ENCODE assay signal across 20 mouse cellular contexts in the genomic region with DNA sequence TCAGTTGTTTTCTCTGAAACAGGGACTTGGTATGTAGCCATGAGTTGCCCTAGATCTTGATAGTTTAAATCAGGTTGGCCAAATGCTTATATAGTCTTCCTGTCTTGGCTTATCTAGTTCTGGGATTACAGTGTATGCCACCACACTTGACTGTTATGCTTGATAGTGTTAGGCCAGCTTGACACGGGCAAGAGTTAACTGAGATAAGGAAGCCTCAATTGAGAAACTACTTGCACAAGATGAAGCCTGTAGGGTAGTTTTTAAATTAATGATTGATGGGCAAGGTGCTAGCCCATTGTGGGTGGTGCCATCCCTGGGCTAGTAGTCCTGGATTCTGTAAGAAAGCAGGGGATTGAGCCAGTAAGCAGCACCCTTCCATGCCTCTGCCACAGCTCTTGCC. TPM values are rescaled to one million over a fixed set of nuclear protein-coding genes. Genes with fewer than 3 reads are reported as not detected.
DNase-seq lines count a peak whose midpoint lies in the region; ATAC-seq and TF ChIP-seq lines count a peak whose summit lies in the region.
"Had no signal": no experiment of that assay in that cellular context is flagged by ENCODE, and none has a peak within 500 bp of the region (broad histone marks: within the 10 kb centered on the region; RNA-seq: fewer than 3 reads in every experiment).

No protein-coding gene starts in this region.

- WGBS in intestine, postnatal 0 days: 48% methylated on average over 1 of the region's 1 CpGs
- 59% methylated on average over 1 of the region's 1 CpGs for WGBS in intestine, embryonic 15.5 days
- 0% methylated on average over 1 of the region's 1 CpGs for WGBS in liver, embryonic 15.5 days (ENCODE audit: insufficient replicate concordance)

- no peaks in the 10 kb centered on the region for H3K4me1 ChIP-seq in intestine, postnatal 0 days (replicated peaks; ENCODE audit: control insufficient read depth, insufficient read depth, low read length)
- peaks cover 18% of the 10 kb centered on the region for H3K4me1 ChIP-seq in intestine, embryonic 15.5 days (replicated peaks)
- H3K4me1 ChIP-seq in liver, embryonic 15.5 days (replicated peaks): peaks cover 57% of the 10 kb centered on the region

- peaks cover 21% of the 10 kb centered on the region for H3K36me3 ChIP-seq in intestine, postnatal 0 days (ENCODE audit: control insufficient read depth, insufficient read depth)
- H3K36me3 ChIP-seq in intestine, embryonic 15.5 days: peaks cover 12% of the 10 kb centered on the region
- peaks cover 35% of the 10 kb centered on the region for H3K36me3 ChIP-seq in liver, embryonic 15.5 days (replicated peaks)

- H3K4me3 ChIP-seq in intestine, postnatal 0 days (ENCODE audit: low read depth, low read length): no peak overlapping the region
- no peak overlapping the region for H3K4me3 ChIP-seq in intestine, embryonic 15.5 days (replicated peaks)
- H3K4me3 ChIP-seq in liver, embryonic 15.5 days (replicated peaks): peak overlapping the region; percentile 16; the same call in 1 of the 2 replicates
- H3K4me3 ChIP-seq: embryonic facial prominence, embryonic 13.5 days; limb, embryonic 13.5 days; stomach, embryonic 15.5 days had no signal

- TF ChIP-seq CTCF in intestine, postnatal 0 days (IDR thresholded peaks at IDR 0.05; ENCODE audit: low read depth): no peak

- H3K9ac ChIP-seq in intestine, postnatal 0 days (ENCODE audit: low read depth, low read length): no peak overlapping the region
- no peak overlapping the region for H3K9ac ChIP-seq in intestine, embryonic 15.5 days
- H3K9ac ChIP-seq in liver, embryonic 15.5 days: no peak overlapping the region; the same call in 1 of the 2 replicates
- H3K9ac ChIP-seq: embryonic facial prominence, embryonic 13.5 days; hindbrain, embryonic 14.5 days; limb, embryonic 13.5 days; stomach, embryonic 15.5 days had no signal

- 0 out of 2 replicates have a peak overlapping the region, but pooled peaks have one; percentile 9 for H3K4me2 ChIP-seq in intestine, postnatal 0 days (replicated peaks; ENCODE audit: low read depth)
- no peak overlapping the region for H3K4me2 ChIP-seq in intestine, embryonic 15.5 days (replicated peaks)
- H3K4me2 ChIP-seq in liver, embryonic 15.5 days: peak overlapping the region; percentile 77
- H3K4me2 ChIP-seq: embryonic facial prominence, embryonic 13.5 days; heart, embryonic 11.5 days; hindbrain, embryonic 14.5 days; limb, embryonic 13.5 days; stomach, embryonic 15.5 days had no signal

- peak; percentile 16 for ATAC-seq in intestine, postnatal 0 days
- ATAC-seq in intestine, embryonic 15.5 days: no peak
- ATAC-seq in liver, embryonic 15.5 days (ENCODE audit: insufficient read depth): peak; percentile 51
- ATAC-seq: forebrain, embryonic 16.5 days; lung, postnatal 0 days had no signal

- DNase-seq in 416B (ENCODE audit: low read depth): peak; percentile 88
- DNase-seq in c-Kit-positive CD71-positive TER-119-negative erythroid progenitor cells, embryonic 14.5 days (ENCODE audit: low read depth): peak; percentile 55
- DNase-seq in right cerebral cortex, postnatal 14 days: no peak
- DNase-seq in right cerebral cortex, adult 2 months (ENCODE audit: low spot score in 2 of 2): no peak
- DNase-seq: adrenal gland, adult 2 months; B cell, adult 2 months; cerebellum, adult 11 months; cerebellum, postnatal 10 days; thymus, adult 2 months had no signal

- no peaks in the 10 kb centered on the region for H3K9me3 ChIP-seq in intestine, postnatal 0 days (ENCODE audit: control insufficient read depth)
- no peaks in the 10 kb centered on the region for H3K9me3 ChIP-seq in intestine, embryonic 15.5 days
- no peaks in the 10 kb centered on the region for H3K9me3 ChIP-seq in liver, embryonic 15.5 days (replicated peaks)
- H3K9me3 ChIP-seq: embryonic facial prominence, embryonic 13.5 days; limb, embryonic 13.5 days; stomach, embryonic 15.5 days had no signal

- no peaks in the 10 kb centered on the region for H3K27me3 ChIP-seq in intestine, postnatal 0 days (replicated peaks; ENCODE audit: control insufficient read depth, insufficient read depth, low read length)
- no peaks in the 10 kb centered on the region for H3K27me3 ChIP-seq in intestine, embryonic 15.5 days (replicated peaks)
- H3K27me3 ChIP-seq in liver, embryonic 15.5 days: no peaks in the 10 kb centered on the region
- H3K27me3 ChIP-seq: embryonic facial prominence, embryonic 13.5 days; limb, embryonic 13.5 days; stomach, embryonic 15.5 days had no signal

- H3K27ac ChIP-seq in intestine, postnatal 0 days (ENCODE audit: low read depth, low read length): no peak overlapping the region
- no peak overlapping the region for H3K27ac ChIP-seq in intestine, embryonic 15.5 days
- H3K27ac ChIP-seq in liver, embryonic 15.5 days (replicated peaks): peak overlapping the region; percentile 49
- H3K27ac ChIP-seq: embryonic facial prominence, embryonic 13.5 days; hindbrain, embryonic 14.5 days; kidney, postnatal 0 days; limb, embryonic 13.5 days; stomach, embryonic 15.5 days had no signal

RNA-seq across cellular contexts. Expression of a gene that starts 4.6 kb away (rescaled TPM):
- polyA plus RNA-seq in intestine, postnatal 0 days (2015; fragmentation: Nextera tagmentation; extraction: Ambion mirVana): 847 and 854 TPM in 2 replicates
- polyA plus RNA-seq in intestine, embryonic 15.5 days (2015; fragmentation: Nextera tagmentation; extraction: Ambion mirVana): 404 and 407 TPM in 2 replicates
- polyA plus RNA-seq in liver, embryonic 15.5 days (2015; fragmentation: Nextera tagmentation; extraction: Ambion mirVana): 200 and 205 TPM in 2 replicates

RNA-seq across cellular contexts. Expression of a gene that starts 36.9 kb away (rescaled TPM):
- polyA plus RNA-seq in intestine, postnatal 0 days (2015; fragmentation: Nextera tagmentation; extraction: Ambion mirVana): 110 and 113 TPM in 2 replicates
- polyA plus RNA-seq in intestine, embryonic 15.5 days (2015; fragmentation: Nextera tagmentation; extraction: Ambion mirVana): 51.6 and 56.3 TPM in 2 replicates
- 8.2 and 8.7 TPM in 2 replicates for polyA plus RNA-seq in liver, embryonic 15.5 days (2015; fragmentation: Nextera tagmentation; extraction: Ambion mirVana)

RNA-seq across cellular contexts. Expression of a gene that starts 58.1 kb away (rescaled TPM):
- 44.9 and 49.7 TPM in 2 replicates for polyA plus RNA-seq in intestine, postnatal 0 days (2015; fragmentation: Nextera tagmentation; extraction: Ambion mirVana)
- 84.4 and 91.5 TPM in 2 replicates for polyA plus RNA-seq in intestine, embryonic 15.5 days (2015; fragmentation: Nextera tagmentation; extraction: Ambion mirVana)
- 71.6 and 76.7 TPM in 2 replicates for polyA plus RNA-seq in liver, embryonic 15.5 days (2015; fragmentation: Nextera tagmentation; extraction: Ambion mirVana)

RNA-seq across cellular contexts. Expression of a gene that starts 58.3 kb away (rescaled TPM):
- 9.6 TPM in 2 replicates for polyA plus RNA-seq in intestine, postnatal 0 days (2015; fragmentation: Nextera tagmentation; extraction: Ambion mirVana)
- polyA plus RNA-seq in intestine, embryonic 15.5 days (2015; fragmentation: Nextera tagmentation; extraction: Ambion mirVana): 32.0 and 36.7 TPM in 2 replicates
- polyA plus RNA-seq in liver, embryonic 15.5 days (2015; fragmentation: Nextera tagmentation; extraction: Ambion mirVana): 14.8 and 15.1 TPM in 2 replicates

Comparison
In these comparisons a context has a peak if more than half of its experiments do, and no peak if none do; other contexts are left out.
1. DNase-seq: peak in 416B (single experiment) and c-Kit-positive CD71-positive TER-119-negative erythroid progenitor cells, embryonic 14.5 days (single experiment); none in right cerebral cortex, postnatal 14 days (single experiment) and right cerebral cortex, adult 2 months (0 of 2).